Mouse (Mus musculus) stomach, embryonic 16.5 days (tissue): Measurements from ENCODE around the gene Nell1. TPM values are rescaled to one million over a fixed set of nuclear protein-coding genes. Genes with fewer than 3 reads are reported as not detected.
A peak's percentile ranks its signal among the peaks of the same experiment; 100 is the strongest.
"Not testable (repeated sequence)": the region's sequence is repeated elsewhere in the genome, so short reads cannot be mapped to it uniquely, and the experiment has no call there.

Experiments
- ATAC-seq: fragments of 200-750 bp; cut with Nextera tagmentation; 2 replicates; pipeline ENCODE4 v1.8.0; 2017; ENCODE audit warnings: moderate number of reproducible peaks, moderate TSS enrichment; ENCODE audit not compliant: insufficient read depth, low FRiP score
- H3K27ac ChIP-seq: fragments of 300-500 bp; sonication (generic); 2 replicates; pipeline ENCODE4 v1.5.1; 2014; ENCODE audit warnings: low read length
- H3K27me3 ChIP-seq: fragments of 300-500 bp; sonication (generic); 2 replicates; pipeline ENCODE4 v1.6.1; 2014; ENCODE audit warnings: low read length, control low read depth, mixed read lengths; ENCODE audit not compliant: control insufficient read depth, insufficient read depth
- H3K36me3 ChIP-seq: fragments of 300-500 bp; sonication (generic); 2 replicates; pipeline ENCODE4 v1.6.1; 2014; ENCODE audit warnings: low read length; ENCODE audit not compliant: control insufficient read depth, insufficient read depth
- H3K4me1 ChIP-seq: fragments of 300-500 bp; sonication (generic); 2 replicates; pipeline ENCODE4 v1.6.1; 2014; ENCODE audit warnings: low read length, control low read depth, mixed read lengths; ENCODE audit not compliant: control insufficient read depth, insufficient read depth
- H3K4me2 ChIP-seq: fragments of 300-500 bp; sonication (generic); 2 replicates; pipeline ENCODE4 v1.6.1; 2014; ENCODE audit warnings: low read depth, low read length, mixed read lengths
- H3K4me3 ChIP-seq: fragments of 300-500 bp; sonication (generic); replicated peaks from 2 replicates; pipeline ENCODE4 v1.5.1; 2014; ENCODE audit warnings: mild to moderate bottlenecking, low read length
- H3K9ac ChIP-seq: fragments of 300-500 bp; sonication (generic); 2 replicates; pipeline ENCODE4 v1.6.1; 2014; ENCODE audit warnings: low read length
- H3K9me3 ChIP-seq: fragments of 300-500 bp; sonication (generic); replicated peaks from 2 replicates; pipeline ENCODE4 v1.6.1; 2016; ENCODE audit warnings: low read length, control low read depth; ENCODE audit not compliant: control insufficient read depth
- WGBS: fragments of 180-500 bp; shearing (Covaris S2); extraction: QIAGEN DNeasy Blood & Tissue Kit; methylation state at CpG from one replicate; pipeline ENCODE4 v1.1.7; 2014; 5-methylcytosine and 5-hydroxymethylcytosine counted together
- polyA plus RNA-seq: library from polyadenylated mRNA; unstranded; fragments of >200 nt; fragmentation: Nextera tagmentation; extraction: Ambion mirVana; gene quantifications from 2 replicates; pipeline ENCODE4 v1.2.1, GENCODE M21; 2015

The Nell1 gene
- polyA plus RNA-seq: 4.0 and 4.6 TPM in 2 replicates

DNA sequence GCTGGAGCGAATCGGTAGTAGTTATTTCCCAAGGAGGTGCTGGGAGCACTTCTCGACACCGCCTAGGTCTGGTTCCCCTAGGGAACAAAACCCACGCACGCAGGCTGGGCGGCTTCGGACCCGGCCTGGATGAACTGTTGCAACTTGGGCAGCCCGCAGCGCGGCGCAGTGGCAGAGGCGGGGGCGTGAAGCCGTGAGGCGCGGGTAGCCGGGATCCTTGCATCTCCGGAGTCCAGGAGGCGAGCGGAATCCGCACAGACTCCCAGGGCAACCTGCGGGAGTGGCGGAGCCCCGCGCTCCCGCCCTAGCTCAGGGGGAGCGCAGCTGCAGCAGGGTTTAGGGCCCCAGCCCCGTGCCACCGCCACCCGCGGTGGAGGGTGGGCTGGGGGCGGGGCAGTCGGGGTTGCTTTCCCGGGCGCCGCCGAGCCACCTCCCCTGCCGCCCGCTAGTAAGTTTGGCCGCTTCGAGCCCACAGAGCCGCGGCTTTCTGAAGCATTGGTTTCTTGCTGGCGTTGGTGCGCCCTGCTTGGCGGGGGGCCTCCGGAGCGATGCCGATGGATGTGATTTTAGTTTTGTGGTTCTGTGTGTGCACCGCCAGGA, at the start of gene Nell1:
Gene Nell1 (plus strand): TSS at position 24 of the 600 bp plus-strand sequence.
- Histone ChIP-seq H3K4me1 (no peaks in the 10 kb centered on the region), H3K36me3 (no peaks in the 10 kb centered on the region), H3K4me3 (peak within 1 kb of the TSS; percentile 51), H3K27ac (no peak within 1 kb of the TSS), H3K27me3 (peaks cover 32% of the 10 kb centered on the region; the same call in 1 of the 2 replicates), H3K9ac (peak within 1 kb of the TSS; percentile 60), H3K4me2 (peak within 1 kb of the TSS; percentile 89), H3K9me3 (no peaks in the 10 kb centered on the region)
- ATAC-seq: peak; percentile 26; the same call in 1 of the 2 replicates
- under 1% methylated on average over 52 of the region's 52 CpGs for WGBS

DNA sequence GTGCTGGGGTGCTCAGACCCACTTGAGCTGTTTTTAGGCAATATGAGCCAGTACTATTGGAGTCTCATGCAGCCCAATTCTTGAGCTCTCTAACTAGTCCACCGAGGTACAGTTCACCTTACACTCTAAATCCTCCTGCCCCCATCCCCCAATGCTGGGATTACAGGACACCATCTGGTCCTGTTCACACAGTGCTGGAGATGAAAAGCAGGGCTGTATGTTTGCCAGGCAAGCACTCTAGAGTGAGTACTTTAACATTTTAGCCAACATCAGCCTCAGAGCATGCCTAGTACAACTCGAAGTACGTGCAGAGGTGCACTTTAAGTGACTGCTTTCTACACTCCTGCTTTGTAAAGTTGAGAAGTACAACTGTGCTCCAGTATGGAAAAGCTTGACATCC, 46.1 kb upstream of the Nell1 start:
- no peaks in the 10 kb centered on the region for H3K36me3 ChIP-seq
- 55% methylated on average over 3 of the region's 3 CpGs for WGBS
- H3K4me1 ChIP-seq: no peaks in the 10 kb centered on the region
- no peak overlapping the region for H3K9ac ChIP-seq
- no peaks in the 10 kb centered on the region for H3K9me3 ChIP-seq
- H3K27me3 ChIP-seq: no peaks in the 10 kb centered on the region
- no peak overlapping the region for H3K4me3 ChIP-seq
- peak; percentile 71; the same call in 1 of the 2 replicates for ATAC-seq
- no peak overlapping the region for H3K27ac ChIP-seq
- H3K4me2 ChIP-seq: no peak overlapping the region

GRCm38 (mm10) chr7:49929999-49930398, 44.7 kb upstream of the Nell1 start:
- Histone ChIP-seq H3K9me3 (no peaks in the 10 kb centered on the region), H3K4me2 (no peak overlapping the region), H3K4me3 (no peak overlapping the region), H3K27ac (no peak overlapping the region), H3K36me3 (no peaks in the 10 kb centered on the region), H3K4me1 (no peaks in the 10 kb centered on the region), H3K27me3 (no peaks in the 10 kb centered on the region), H3K9ac (no peak overlapping the region)
- WGBS: 69% methylated on average over 4 of the region's 4 CpGs
- no peak for ATAC-seq

DNA sequence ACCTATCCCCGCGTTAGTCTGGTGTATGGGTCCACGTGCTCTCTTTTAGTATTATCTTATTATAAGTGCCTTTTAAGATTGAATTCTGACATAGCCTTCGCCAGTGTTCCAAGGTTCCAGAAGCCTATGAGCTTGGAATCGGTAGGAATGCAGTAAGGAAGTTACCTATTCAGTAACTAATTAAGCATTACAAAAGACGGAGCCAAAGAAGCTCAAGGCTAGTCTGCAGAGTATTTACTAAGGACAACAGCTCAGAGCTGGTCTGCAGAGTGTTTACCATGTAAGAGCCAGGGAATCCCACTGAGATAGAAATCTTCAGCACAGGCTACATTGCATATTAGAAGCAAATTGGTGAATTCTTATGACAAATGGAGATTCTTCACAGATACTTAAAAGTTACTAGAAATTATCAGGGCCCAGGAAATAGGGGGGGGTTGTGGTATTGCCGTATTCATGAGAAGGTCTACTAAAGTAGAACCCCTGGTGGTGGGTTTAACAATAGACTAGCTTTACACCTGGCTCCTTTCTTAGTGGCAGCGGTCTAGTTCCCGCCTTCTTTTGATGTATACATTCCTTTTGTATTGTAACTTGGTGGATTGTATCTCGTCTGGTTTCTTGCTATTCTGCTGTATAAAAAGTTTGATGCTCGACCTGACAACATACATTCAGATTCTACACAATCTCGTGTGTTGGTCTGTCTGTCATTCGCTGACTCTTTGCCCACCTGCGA, 41.1 kb upstream of the Nell1 start:
- not testable (repeated sequence) for H3K27ac ChIP-seq, H3K36me3 ChIP-seq, H3K4me3 ChIP-seq, ATAC-seq, H3K9me3 ChIP-seq, H3K4me2 ChIP-seq, H3K4me1 ChIP-seq, H3K9ac ChIP-seq, H3K27me3 ChIP-seq
- 79% methylated on average over 14 of the region's 14 CpGs for WGBS

DNA sequence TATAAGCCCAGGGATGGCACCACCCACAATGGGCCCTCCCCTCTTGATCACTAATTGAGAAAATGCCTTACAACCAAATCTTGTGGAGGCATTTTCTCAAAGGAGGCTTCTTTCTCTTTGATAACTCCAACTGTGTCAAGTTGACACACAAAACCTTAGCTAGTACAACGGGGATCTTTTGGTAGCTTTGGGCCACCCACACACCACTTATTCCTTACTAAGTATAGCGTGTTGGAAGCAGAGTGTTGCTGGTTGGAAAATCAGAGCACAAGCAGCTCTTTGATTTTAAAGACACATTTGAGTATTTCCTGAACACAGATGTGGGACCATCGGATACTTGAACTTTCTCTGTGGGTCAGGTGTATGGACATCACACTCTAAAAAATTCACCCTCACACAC, 37.8 kb upstream of the Nell1 start:
- no peak overlapping the region for H3K4me2 ChIP-seq
- no peaks in the 10 kb centered on the region for H3K9me3 ChIP-seq
- H3K27me3 ChIP-seq: no peaks in the 10 kb centered on the region
- WGBS: 86% methylated on average over 3 of the region's 3 CpGs
- ATAC-seq: no peak
- no peak overlapping the region for H3K9ac ChIP-seq
- H3K4me1 ChIP-seq: no peaks in the 10 kb centered on the region
- H3K27ac ChIP-seq: no peak overlapping the region
- no peaks in the 10 kb centered on the region for H3K36me3 ChIP-seq
- H3K4me3 ChIP-seq: no peak overlapping the region

- Histone ChIP-seq H3K9me3 (no peaks in the 10 kb centered on the region), H3K9ac (no peak overlapping the region), H3K27ac (no peak overlapping the region), H3K4me1 (no peaks in the 10 kb centered on the region), H3K4me3 (no peak overlapping the region), H3K4me2 (no peak overlapping the region), H3K36me3 (no peaks in the 10 kb centered on the region), H3K27me3 (no peaks in the 10 kb centered on the region)
- WGBS: 56% methylated on average over 3 of the region's 3 CpGs
- ATAC-seq: no peak
These were observed 32.6 kb upstream of the Nell1 start for GRCm38 (mm10) chr7:49942023-49942422.

DNA sequence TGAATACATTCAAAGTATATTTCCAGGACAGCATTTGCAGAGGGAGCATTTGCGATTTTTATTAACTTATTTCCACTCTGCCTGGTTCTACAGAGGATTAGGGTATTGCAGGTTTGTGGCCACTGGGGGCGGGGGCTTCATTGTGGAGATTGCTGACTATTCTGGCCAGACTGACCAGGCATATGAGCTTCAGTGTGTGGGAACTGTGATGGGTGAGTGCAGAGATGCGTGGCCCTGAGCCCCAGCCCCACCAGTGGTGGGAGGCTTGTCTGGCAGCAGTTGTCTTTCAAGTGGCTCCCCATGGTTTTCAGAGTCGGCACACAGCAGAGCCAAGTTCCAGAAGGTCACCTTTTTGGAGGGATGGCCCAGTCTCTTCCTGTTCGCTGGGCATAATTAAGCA, 32.2 kb upstream of the Nell1 start:
- Histone ChIP-seq H3K27me3 (no peaks in the 10 kb centered on the region), H3K9me3 (no peaks in the 10 kb centered on the region), H3K4me3 (no peak overlapping the region), H3K9ac (no peak overlapping the region), H3K4me2 (no peak overlapping the region), H3K27ac (no peak overlapping the region), H3K4me1 (no peaks in the 10 kb centered on the region), H3K36me3 (no peaks in the 10 kb centered on the region)
- WGBS: 69% methylated on average over 5 of the region's 5 CpGs
- ATAC-seq: no peak

GRCm38 (mm10) chr7:49946691-49947090, 28.0 kb upstream of the Nell1 start:
- Histone ChIP-seq H3K36me3 (no peaks in the 10 kb centered on the region), H3K4me2 (no peak overlapping the region), H3K27ac (no peak overlapping the region), H3K9ac (no peak overlapping the region), H3K27me3 (no peaks in the 10 kb centered on the region), H3K4me3 (no peak overlapping the region), H3K4me1 (no peaks in the 10 kb centered on the region), H3K9me3 (no peaks in the 10 kb centered on the region)
- ATAC-seq: no peak
- 88% methylated on average over 9 of the region's 9 CpGs for WGBS

DNA sequence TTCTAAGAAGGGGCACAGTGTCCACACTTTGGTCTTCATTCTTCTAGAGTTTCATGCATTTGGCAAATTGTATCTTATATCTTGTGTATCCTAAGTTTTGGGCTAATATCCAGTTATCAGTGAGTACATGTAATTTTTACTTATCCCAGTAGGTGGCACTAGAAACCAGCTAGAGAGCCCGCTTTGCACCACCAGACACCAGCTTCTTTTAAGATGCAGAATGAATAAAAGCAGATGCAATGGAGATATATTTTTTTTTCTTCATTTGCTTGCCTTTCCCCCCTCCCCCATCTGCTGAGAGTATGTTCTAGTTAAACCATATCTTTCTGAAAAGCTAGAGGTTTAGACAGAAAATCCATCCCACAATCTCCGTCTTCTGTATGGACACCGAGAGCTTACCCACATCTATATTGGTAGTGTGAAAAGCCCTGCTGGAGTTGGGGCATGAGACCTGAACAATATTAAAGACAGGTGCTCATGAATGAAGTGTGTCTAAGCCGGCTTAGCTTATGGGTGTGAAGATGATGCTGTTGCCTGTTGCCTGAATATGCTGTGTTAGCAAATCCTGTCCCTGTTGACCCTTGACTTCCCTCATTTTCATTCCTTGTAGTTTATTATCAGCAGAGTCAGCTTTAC, 21.0 kb upstream of the Nell1 start:
- Histone ChIP-seq H3K27me3 (no peaks in the 10 kb centered on the region), H3K9me3 (no peaks in the 10 kb centered on the region), H3K36me3 (no peaks in the 10 kb centered on the region), H3K4me3 (no peak overlapping the region), H3K27ac (no peak overlapping the region), H3K4me2 (no peak overlapping the region), H3K4me1 (no peaks in the 10 kb centered on the region), H3K9ac (no peak overlapping the region)
- no peak for ATAC-seq
- 53% methylated on average over 4 of the region's 4 CpGs for WGBS
